Mouse (Mus musculus) bone marrow, adult 2 months (tissue): ENCODE measurements at regions not wholly inside any gene's neighbourhood (a gene's known extent, or its start where the extent isn't known, plus 50 kb on each side); places are given as distances from the start of the nearest gene placed in this dataset.

Experiments used
- CTCF ChIP-seq: fragments of 200-500 bp; IDR thresholded peaks from 2 replicates; pipeline ENCODE4 v1.5.1; 2011; ENCODE audit warnings: low read length, control low read depth; ENCODE audit not compliant: control insufficient read depth, insufficient read depth
- POLR2A ChIP-seq: fragments of 200-500 bp; IDR thresholded peaks from 2 replicates; pipeline ENCODE4 v1.6.1; 2011; ENCODE audit warnings: low read depth, mild to moderate bottlenecking, control low read depth, low read length, borderline replicate concordance; ENCODE audit not compliant: control insufficient read depth

DNA sequence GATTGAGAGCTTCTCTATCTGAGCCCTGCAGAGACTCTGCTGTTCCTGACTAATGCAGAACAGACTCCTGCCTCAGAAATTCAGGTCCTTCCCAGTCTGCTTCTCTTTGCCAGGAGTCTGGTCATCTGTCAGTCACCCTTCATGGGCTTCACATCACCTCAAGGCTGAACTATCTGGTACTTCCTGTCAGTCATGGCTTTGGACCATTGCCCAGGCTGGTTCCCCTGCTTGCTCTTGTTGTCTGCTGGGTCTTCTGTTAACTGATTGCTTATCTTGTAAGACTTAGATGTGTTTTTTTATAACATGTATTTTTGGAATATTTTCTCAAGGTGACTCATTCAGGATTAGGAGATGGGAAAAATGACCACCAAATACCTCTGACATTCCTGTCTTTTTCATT is 162.6 kb upstream of the Rbfox1 start:
- no peak for TF ChIP-seq CTCF
- TF ChIP-seq POLR2A = no peak
